In the genomic region with DNA sequence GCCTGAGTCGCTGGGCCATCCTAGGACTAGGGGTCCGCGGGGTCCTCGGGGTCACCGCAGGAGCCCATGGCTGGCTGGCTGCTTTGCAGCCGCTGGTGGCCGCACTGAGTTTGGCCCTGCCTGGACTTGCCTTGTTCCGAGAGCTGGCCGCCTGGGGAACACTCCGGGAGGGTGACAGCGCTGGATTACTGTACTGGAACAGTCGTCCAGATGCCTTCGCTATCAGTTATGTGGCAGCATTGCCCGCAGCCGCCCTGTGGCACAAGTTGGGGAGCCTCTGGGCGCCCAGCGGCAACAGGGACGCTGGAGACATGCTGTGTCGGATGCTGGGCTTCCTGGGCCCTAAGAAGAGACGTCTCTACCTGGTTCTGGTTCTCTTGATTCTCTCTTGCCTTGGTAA, we compare ENCODE assay signal across 8 mouse cellular contexts. TPM values are rescaled to one million over a fixed set of nuclear protein-coding genes. Genes with fewer than 3 reads are reported as not detected.
DNase-seq lines count a peak whose midpoint lies in the region; ATAC-seq and TF ChIP-seq lines count a peak whose summit lies in the region.

No protein-coding gene starts in this region.

- H3K9ac ChIP-seq in ES-Bruce4 (ENCODE audit: low read depth, poor library complexity, severe bottlenecking), result peak overlapping the region; percentile 65
- H3K9ac ChIP-seq in forebrain, embryonic 12.5 days, result peak overlapping the region; percentile 44
- peak overlapping the region; percentile 78 for H3K9ac ChIP-seq in intestine, embryonic 16.5 days (ENCODE audit: low read depth, low read length)
- H3K9ac ChIP-seq in midbrain, postnatal 0 days (replicated peaks; ENCODE audit: low read length, poor library complexity, severe bottlenecking), result peak overlapping the region; percentile 61

- H3K27me3 ChIP-seq in ES-Bruce4 (ENCODE audit: control insufficient read depth, insufficient read depth, low read length, poor library complexity, severe bottlenecking), result no peaks in the 10 kb centered on the region
- peaks cover 92% of the 10 kb centered on the region for H3K27me3 ChIP-seq in forebrain, embryonic 12.5 days
- H3K27me3 ChIP-seq in intestine, embryonic 16.5 days (replicated peaks; ENCODE audit: control insufficient read depth, insufficient read depth, low read length), result no peaks in the 10 kb centered on the region; the same call in 1 of the 2 replicates
- peaks cover 56% of the 10 kb centered on the region for H3K27me3 ChIP-seq in midbrain, postnatal 0 days (ENCODE audit: insufficient read depth, low read length)

- H3K4me1 ChIP-seq in ES-Bruce4 (ENCODE audit: control insufficient read depth, insufficient read depth, low read length), result no peaks in the 10 kb centered on the region
- H3K4me1 ChIP-seq in forebrain, embryonic 12.5 days, result peaks cover 18% of the 10 kb centered on the region
- peaks cover 13% of the 10 kb centered on the region for H3K4me1 ChIP-seq in intestine, embryonic 16.5 days (ENCODE audit: control insufficient read depth, insufficient read depth, low read length)
- H3K4me1 ChIP-seq in midbrain, postnatal 0 days (ENCODE audit: insufficient read depth, low read length), result peaks cover 3% of the 10 kb centered on the region

- no peak for TF ChIP-seq POLR2A in ES-Bruce4 (IDR thresholded peaks at IDR 0.05; ENCODE audit: insufficient read depth, low read length)

- peak overlapping the region; percentile 79 for H3K4me3 ChIP-seq in ES-Bruce4 (ENCODE audit: low read depth, low read length)
- peak overlapping the region; percentile 45 for H3K4me3 ChIP-seq in forebrain, embryonic 12.5 days (replicated peaks)
- H3K4me3 ChIP-seq in intestine, embryonic 16.5 days (ENCODE audit: low read length), result peak overlapping the region; percentile 62
- H3K4me3 ChIP-seq in midbrain, postnatal 0 days (ENCODE audit: low read depth, low read length), result peak overlapping the region; percentile 55

- 3% methylated on average over 20 of the region's 20 CpGs for WGBS in forebrain, embryonic 12.5 days
- WGBS in intestine, embryonic 16.5 days, result 4% methylated on average over 20 of the region's 20 CpGs
- WGBS in midbrain, postnatal 0 days, result 4% methylated on average over 20 of the region's 20 CpGs

- no peak overlapping the region for H3K27ac ChIP-seq in ES-Bruce4 (ENCODE audit: insufficient read depth, low read length)
- H3K27ac ChIP-seq in forebrain, embryonic 12.5 days, result no peak overlapping the region
- peak overlapping the region; percentile 78 for H3K27ac ChIP-seq in intestine, embryonic 16.5 days (ENCODE audit: low read length)
- H3K27ac ChIP-seq in midbrain, postnatal 0 days (ENCODE audit: low read depth, low read length), result 0 out of 2 replicates have a peak overlapping the region, but pooled peaks have one; percentile 55

- peak; percentile 12 for DNase-seq in gastrocnemius, adult 18-20 months (ENCODE audit: low spot score)
- no peak for DNase-seq in gastrocnemius, postnatal 36 days
- no peak for DNase-seq in midbrain, postnatal 0 days (ENCODE audit: low spot score)
- no peak for DNase-seq in retina, postnatal 1 day
- no peak for DNase-seq in cerebellum, adult 11-12 months

- H3K4me2 ChIP-seq in forebrain, embryonic 12.5 days, result peak overlapping the region; percentile 76
- peak overlapping the region; percentile 97 for H3K4me2 ChIP-seq in intestine, embryonic 16.5 days (ENCODE audit: low read depth, low read length)
- H3K4me2 ChIP-seq in midbrain, postnatal 0 days (ENCODE audit: low read depth, low read length, poor library complexity, severe bottlenecking), result peak overlapping the region; percentile 86

- intact Hi-C loops in gastrocnemius, postnatal 36 days (cut with DNase I), result no loop called here

- TF ChIP-seq EP300 in ES-Bruce4 (IDR thresholded peaks at IDR 0.05; ENCODE audit: insufficient read depth, low read depth, low read length), result no peak

- no peaks in the 10 kb centered on the region for H3K9me3 ChIP-seq in ES-Bruce4 (replicated peaks; ENCODE audit: control insufficient read depth, insufficient read depth, low read length, poor library complexity, severe bottlenecking)
- no peaks in the 10 kb centered on the region for H3K9me3 ChIP-seq in forebrain, embryonic 12.5 days
- H3K9me3 ChIP-seq in intestine, embryonic 16.5 days (ENCODE audit: control insufficient read depth, low read length), result no peaks in the 10 kb centered on the region
- H3K9me3 ChIP-seq in midbrain, postnatal 0 days (ENCODE audit: low read length), result no peaks in the 10 kb centered on the region

- H3K36me3 ChIP-seq in ES-Bruce4 (ENCODE audit: control insufficient read depth, insufficient read depth, low read length, poor library complexity, severe bottlenecking), result no peaks in the 10 kb centered on the region
- H3K36me3 ChIP-seq in forebrain, embryonic 12.5 days (replicated peaks), result no peaks in the 10 kb centered on the region
- H3K36me3 ChIP-seq in intestine, embryonic 16.5 days (ENCODE audit: control insufficient read depth, insufficient read depth, low read length), result no peaks in the 10 kb centered on the region
- no peaks in the 10 kb centered on the region for H3K36me3 ChIP-seq in midbrain, postnatal 0 days (ENCODE audit: insufficient read depth, low read length)

- no peak for ATAC-seq in forebrain, embryonic 12.5 days (ENCODE audit: low FRiP score)
- ATAC-seq in intestine, embryonic 16.5 days, result peak; percentile 14
- peak; percentile 14; the same call in 1 of the 2 replicates for ATAC-seq in midbrain, postnatal 0 days (ENCODE audit: low FRiP score)

- no peak for TF ChIP-seq CTCF in ES-Bruce4 (IDR thresholded peaks at IDR 0.05; ENCODE audit: low read depth, low read length)
- no peak for TF ChIP-seq CTCF in midbrain, postnatal 0 days (IDR thresholded peaks at IDR 0.05)

RNA-seq across cellular contexts. Expression of gene Psmb9, which starts 0.4 kb away (rescaled TPM):
- 1 to 10 TPM in 1 of 2 experiments, under 1 TPM in 1; 0.73 to 3.8 TPM for total RNA-seq in gastrocnemius, adult 18-20 months (2021)
- total RNA-seq in gastrocnemius, postnatal 36 days (2021), result 1 to 10 TPM; 1.0 to 1.9 TPM
- 8.7 and 10.2 TPM in 2 replicates for polyA plus RNA-seq in ES-Bruce4 (2011; ENCODE audit: insufficient read depth, insufficient read length, low read depth, missing spikeins)
- 0.78 and 1.1 TPM in 2 replicates for polyA plus RNA-seq in forebrain, embryonic 12.5 days (2016; fragmentation: Nextera tagmentation; extraction: Ambion mirVana)
- 13.4 and 15.3 TPM in 2 replicates for polyA plus RNA-seq in intestine, embryonic 16.5 days (2015; fragmentation: Nextera tagmentation; extraction: Ambion mirVana)
- 0.99 and 1.1 TPM in 2 replicates for total RNA-seq in midbrain, postnatal 0 days (2014; rRNA removed)
- polyA plus RNA-seq in midbrain, postnatal 0 days (2015; fragmentation: Nextera tagmentation; extraction: Ambion mirVana), result 2.0 and 3.3 TPM in 2 replicates

RNA-seq across cellular contexts. Expression of gene Tap1, which starts 0.7 kb away (rescaled TPM):
- 1 to 10 TPM in 1 of 2 experiments, under 1 TPM in 1; 0.98 to 3.6 TPM for total RNA-seq in gastrocnemius, adult 18-20 months (2021)
- 1 to 10 TPM; 1.6 to 1.8 TPM for total RNA-seq in gastrocnemius, postnatal 36 days (2021)
- 21.6 and 24.6 TPM in 2 replicates for polyA plus RNA-seq in ES-Bruce4 (2011; ENCODE audit: insufficient read depth, insufficient read length, low read depth, missing spikeins)
- polyA plus RNA-seq in forebrain, embryonic 12.5 days (2016; fragmentation: Nextera tagmentation; extraction: Ambion mirVana), result 1.3 and 2.2 TPM in 2 replicates
- polyA plus RNA-seq in intestine, embryonic 16.5 days (2015; fragmentation: Nextera tagmentation; extraction: Ambion mirVana), result 8.4 and 8.5 TPM in 2 replicates
- total RNA-seq in midbrain, postnatal 0 days (2014; rRNA removed), result 7.1 and 16.5 TPM in 2 replicates
- polyA plus RNA-seq in midbrain, postnatal 0 days (2015; fragmentation: Nextera tagmentation; extraction: Ambion mirVana), result 7.7 and 8.3 TPM in 2 replicates

RNA-seq across cellular contexts. Expression of gene Psmb8, which starts 9.5 kb away (rescaled TPM):
- 1 to 10 TPM; 3.2 to 6.7 TPM for total RNA-seq in gastrocnemius, adult 18-20 months (2021)
- 1 to 10 TPM; 3.1 to 3.5 TPM for total RNA-seq in gastrocnemius, postnatal 36 days (2021)
- 20.5 and 27.6 TPM in 2 replicates for polyA plus RNA-seq in ES-Bruce4 (2011; ENCODE audit: insufficient read depth, insufficient read length, low read depth, missing spikeins)
- polyA plus RNA-seq in forebrain, embryonic 12.5 days (2016; fragmentation: Nextera tagmentation; extraction: Ambion mirVana), result 0.53 and 1.7 TPM in 2 replicates
- 20.7 and 23.1 TPM in 2 replicates for polyA plus RNA-seq in intestine, embryonic 16.5 days (2015; fragmentation: Nextera tagmentation; extraction: Ambion mirVana)
- total RNA-seq in midbrain, postnatal 0 days (2014; rRNA removed), result 1.7 and 2.8 TPM in 2 replicates
- polyA plus RNA-seq in midbrain, postnatal 0 days (2015; fragmentation: Nextera tagmentation; extraction: Ambion mirVana), result 4.2 and 5.3 TPM in 2 replicates

RNA-seq across cellular contexts. Expression of gene Tap2, which starts 15.3 kb away (rescaled TPM):
- 1 to 10 TPM; 4.1 to 6.6 TPM for total RNA-seq in gastrocnemius, adult 18-20 months (2021)
- 1 to 10 TPM; 4.9 to 6.1 TPM for total RNA-seq in gastrocnemius, postnatal 36 days (2021)
- polyA plus RNA-seq in ES-Bruce4 (2011; ENCODE audit: insufficient read depth, insufficient read length, low read depth, missing spikeins), result 18.8 and 22.7 TPM in 2 replicates
- 0.47 and 1.1 TPM in 2 replicates for polyA plus RNA-seq in forebrain, embryonic 12.5 days (2016; fragmentation: Nextera tagmentation; extraction: Ambion mirVana)
- 7.2 and 9.1 TPM in 2 replicates for polyA plus RNA-seq in intestine, embryonic 16.5 days (2015; fragmentation: Nextera tagmentation; extraction: Ambion mirVana)
- total RNA-seq in midbrain, postnatal 0 days (2014; rRNA removed), result 1.8 and 2.0 TPM in 2 replicates
- polyA plus RNA-seq in midbrain, postnatal 0 days (2015; fragmentation: Nextera tagmentation; extraction: Ambion mirVana), result 2.9 and 4.2 TPM in 2 replicates

RNA-seq across cellular contexts. Expression of gene H2-DMb1, which starts 35.1 kb away (rescaled TPM):
- under 1 TPM; 0.16 to 0.78 TPM for total RNA-seq in gastrocnemius, adult 18-20 months (2021)
- 1 to 10 TPM in 1 of 2 experiments, under 1 TPM in 1; 0.71 to 1.2 TPM for total RNA-seq in gastrocnemius, postnatal 36 days (2021)
- polyA plus RNA-seq in ES-Bruce4 (2011; ENCODE audit: insufficient read depth, insufficient read length, low read depth, missing spikeins), result 0.65 and 1.1 TPM in 2 replicates
- polyA plus RNA-seq in forebrain, embryonic 12.5 days (2016; fragmentation: Nextera tagmentation; extraction: Ambion mirVana), result 0.38 and 0.69 TPM in 2 replicates
- polyA plus RNA-seq in intestine, embryonic 16.5 days (2015; fragmentation: Nextera tagmentation; extraction: Ambion mirVana), result 3.0 and 3.6 TPM in 2 replicates
- 0.47 and 4.7 TPM in 2 replicates for total RNA-seq in midbrain, postnatal 0 days (2014; rRNA removed)
- 1.6 and 2.3 TPM in 2 replicates for polyA plus RNA-seq in midbrain, postnatal 0 days (2015; fragmentation: Nextera tagmentation; extraction: Ambion mirVana)

Comparison
In these comparisons a context has a peak if more than half of its experiments do, and no peak if none do; other contexts are left out.
1. H3K27ac ChIP-seq: peak in intestine, embryonic 16.5 days (single experiment) and midbrain, postnatal 0 days (single experiment); none in ES-Bruce4 (single experiment) and forebrain, embryonic 12.5 days (single experiment).
2. Peak in every context shown above with its lines, with median percentiles within 50 percentile points of each other: H3K4me3 ChIP-seq, H3K9ac ChIP-seq and H3K4me2 ChIP-seq.